Mouse (Mus musculus) cerebellum, adult 2 months (tissue): Measurements from ENCODE around the gene Aspdh. TPM values are rescaled to one million over a fixed set of nuclear protein-coding genes. Genes with fewer than 3 reads are reported as not detected.

Experiments
- DNase-seq, 2 experiments: peaks; one replicate each; pipeline ENCODE4 v3.0.0; 2021
- H3K27ac ChIP-seq: fragments of 200-500 bp; 2 replicates; pipeline ENCODE4 v1.5.1; 2012; ENCODE audit warnings: low read length, control low read depth, inconsistent platforms; ENCODE audit not compliant: insufficient read depth
- H3K27me3 ChIP-seq: fragments of 200-500 bp; 2 replicates; pipeline ENCODE4 v1.6.1; 2012; ENCODE audit warnings: inconsistent platforms, mild to moderate bottlenecking, low read length, moderate library complexity; ENCODE audit not compliant: control insufficient read depth, insufficient read depth
- H3K4me1 ChIP-seq: fragments of 200-500 bp; 2 replicates; pipeline ENCODE4 v1.6.1; 2011; ENCODE audit warnings: low read length; ENCODE audit not compliant: control insufficient read depth, insufficient read depth
- H3K4me3 ChIP-seq: fragments of 200-500 bp; replicated peaks from 2 replicates; pipeline ENCODE3; 2011; ENCODE audit warnings: mild to moderate bottlenecking, low read depth, low read length, control low read depth; ENCODE audit not compliant: insufficient read depth
- CTCF ChIP-seq: fragments of 200-500 bp; IDR thresholded peaks from 2 replicates; pipeline ENCODE4 v1.5.1; 2011; ENCODE audit warnings: low read depth, mild to moderate bottlenecking, control low read depth, low read length, moderate library complexity, borderline replicate concordance; ENCODE audit not compliant: insufficient read depth
- POLR2A ChIP-seq: fragments of 200-500 bp; IDR thresholded peaks from 2 replicates; pipeline ENCODE4 v1.6.1; 2011; ENCODE audit warnings: low read length, control low read depth, borderline replicate concordance; ENCODE audit not compliant: insufficient read depth
- WGBS: fragments of 180-500 bp; shearing (Covaris S2); methylation state at CpG from one replicate; pipeline ENCODE4 v1.1.7; 2018; 5-methylcytosine and 5-hydroxymethylcytosine counted together
- polyA plus RNA-seq: library from polyadenylated mRNA; depleted of rRNA; stranded (reverse); fragments of >200 nt; gene quantifications from 2 replicates; pipeline ENCODE4 v1.2.3, GENCODE M21; 2012

Gene Aspdh
- polyA plus RNA-seq, 1 experiment: 10.2 TPM

DNA sequence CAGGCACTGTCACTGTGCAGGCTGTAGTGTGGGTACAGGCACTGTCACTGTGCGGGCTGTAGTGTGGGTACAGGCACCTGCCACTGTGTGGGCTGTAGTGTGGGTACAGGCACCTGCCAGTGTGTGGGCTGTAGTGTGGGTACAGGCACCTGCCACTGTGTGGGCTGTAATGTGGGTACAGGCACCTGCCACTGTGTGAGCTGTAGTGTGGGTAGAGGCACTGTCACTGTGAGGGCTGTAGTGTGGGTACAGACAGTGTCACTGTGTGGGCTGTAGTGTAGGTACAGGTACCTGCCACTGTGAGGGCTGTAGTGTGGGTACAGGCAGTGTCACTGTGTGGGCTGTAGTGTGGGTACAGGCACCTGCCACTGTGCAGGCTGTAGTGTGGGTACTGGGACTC lies 18.9 kb downstream of the Aspdh start:
- Histone ChIP-seq H3K27me3 (no peaks in the 10 kb centered on the region), H3K4me3 (no peak overlapping the region), H3K4me1 (no peaks in the 10 kb centered on the region), H3K27ac (no peak overlapping the region)
- WGBS: 100% methylated on average over 1 of the region's 1 CpGs
- peak in 1 of 2 experiments; percentile 6 for DNase-seq
- TF ChIP-seq POLR2A (no peak), CTCF (no peak)

DNA sequence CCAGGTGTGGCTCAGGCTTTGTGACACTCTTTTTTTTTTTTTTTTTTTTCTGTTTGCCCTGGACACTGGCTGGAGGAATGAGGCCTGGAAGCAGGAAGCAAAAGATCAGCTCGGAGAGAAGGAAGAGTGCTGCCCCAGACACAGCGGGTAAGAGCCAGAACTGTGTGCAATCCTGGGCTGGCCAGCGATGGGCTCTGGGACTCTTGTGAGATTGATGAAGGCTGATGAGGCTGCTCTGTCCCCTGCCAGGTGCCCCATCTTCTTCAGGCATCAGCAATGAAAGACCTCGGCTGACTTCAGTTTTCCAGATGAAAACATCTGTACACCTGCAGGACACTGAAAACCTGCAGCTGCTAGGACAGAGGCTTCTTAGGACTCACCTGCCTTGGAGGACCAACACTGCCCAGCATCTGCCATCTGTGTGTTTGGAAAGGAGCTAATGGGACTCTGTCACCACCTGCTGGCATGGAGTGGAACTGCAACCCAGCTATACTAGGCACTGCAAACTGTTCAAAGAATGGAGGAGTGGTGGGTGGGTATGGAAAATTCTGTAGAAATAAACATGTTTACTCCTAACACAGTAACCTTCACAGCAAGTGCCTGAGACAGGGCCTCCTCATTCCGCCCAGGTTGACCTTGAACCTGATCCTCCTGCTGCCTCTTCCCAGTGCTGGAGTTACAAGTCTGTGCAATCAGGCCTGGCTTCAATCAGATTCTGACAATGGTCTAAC lies 19.8 kb downstream of the Aspdh start:
- no peak for TF ChIP-seq POLR2A
- TF ChIP-seq CTCF: peak; percentile 100
- 20% methylated on average over 5 of the region's 5 CpGs for WGBS
- no peaks in the 10 kb centered on the region for H3K27me3 ChIP-seq
- peak; percentile 80 to 89 for DNase-seq
- H3K27ac ChIP-seq: no peak overlapping the region
- no peaks in the 10 kb centered on the region for H3K4me1 ChIP-seq
- no peak overlapping the region for H3K4me3 ChIP-seq

DNA sequence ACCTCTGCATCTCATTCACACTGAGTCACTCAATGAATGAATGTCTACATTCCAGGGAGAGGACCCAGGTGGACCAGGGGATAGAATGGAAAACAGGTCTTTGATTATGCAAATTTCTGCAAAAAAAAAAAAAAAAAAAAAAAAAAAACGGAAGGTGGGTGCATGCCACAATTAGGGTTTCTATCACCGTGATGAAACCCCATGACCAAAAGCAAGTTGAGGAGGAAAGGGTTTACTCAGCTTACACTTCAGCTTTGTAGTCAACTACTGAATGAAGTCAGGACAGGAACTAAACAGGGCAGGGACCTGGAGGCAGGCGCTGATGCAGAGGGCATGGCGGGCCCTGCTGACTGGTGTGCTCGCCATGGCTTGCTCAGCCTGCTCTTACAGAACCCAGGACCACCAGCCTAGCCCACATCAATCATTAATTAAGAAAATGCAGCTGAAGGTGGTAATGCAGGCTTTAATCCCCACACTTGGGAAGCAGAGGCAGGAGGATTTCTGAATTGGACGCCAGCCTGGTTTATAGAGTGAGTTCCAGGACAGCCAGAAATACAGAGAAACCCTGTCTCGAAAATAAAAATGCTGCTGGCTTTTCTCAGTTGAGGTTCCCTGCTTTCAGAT lies 20.5 kb downstream of the Aspdh start:
- 83% methylated on average over 7 of the region's 7 CpGs for WGBS

DNA sequence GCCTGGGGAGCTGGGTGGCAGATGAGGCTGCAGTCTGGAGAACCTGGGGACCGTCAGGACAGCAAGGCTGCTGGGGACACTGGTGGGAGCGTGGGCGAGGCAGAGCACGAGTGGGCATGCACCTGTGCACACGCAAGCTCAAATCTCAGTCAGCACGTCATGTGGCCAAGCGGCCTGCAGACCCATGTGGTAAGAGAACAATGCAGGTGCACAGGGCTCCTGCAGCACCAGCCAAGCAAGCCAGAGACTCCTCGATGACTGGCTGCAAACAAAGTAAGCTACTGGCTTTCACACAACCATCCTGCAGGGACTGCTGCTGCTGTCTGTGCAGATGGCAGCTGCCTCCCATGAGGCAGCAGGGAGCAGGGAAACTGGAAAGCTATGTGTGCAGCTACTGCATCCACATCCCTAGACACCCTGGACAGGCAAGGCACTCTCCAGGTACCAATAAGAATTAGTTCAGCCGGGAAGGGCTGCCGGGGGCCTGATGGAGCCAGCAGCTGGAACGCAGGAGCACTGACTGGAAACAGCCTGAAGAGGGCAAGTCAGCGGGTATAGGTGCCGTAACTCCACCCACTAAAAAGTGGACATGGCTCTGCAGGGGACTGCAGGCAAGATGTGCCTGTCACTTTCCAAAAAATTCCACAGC lies 21.9 kb downstream of the Aspdh start:
- no peak overlapping the region for H3K27ac ChIP-seq

More for the DNA sequence above, 20.5 kb downstream of the Aspdh start:
- no peak overlapping the region for H3K4me3 ChIP-seq
- H3K4me1 ChIP-seq: no peaks in the 10 kb centered on the region
- H3K27me3 ChIP-seq: no peaks in the 10 kb centered on the region
- TF ChIP-seq POLR2A: no peak
- no peak for TF ChIP-seq CTCF
- DNase-seq: peak in 1 of 2 experiments; percentile 7
- no peak overlapping the region for H3K27ac ChIP-seq

DNA sequence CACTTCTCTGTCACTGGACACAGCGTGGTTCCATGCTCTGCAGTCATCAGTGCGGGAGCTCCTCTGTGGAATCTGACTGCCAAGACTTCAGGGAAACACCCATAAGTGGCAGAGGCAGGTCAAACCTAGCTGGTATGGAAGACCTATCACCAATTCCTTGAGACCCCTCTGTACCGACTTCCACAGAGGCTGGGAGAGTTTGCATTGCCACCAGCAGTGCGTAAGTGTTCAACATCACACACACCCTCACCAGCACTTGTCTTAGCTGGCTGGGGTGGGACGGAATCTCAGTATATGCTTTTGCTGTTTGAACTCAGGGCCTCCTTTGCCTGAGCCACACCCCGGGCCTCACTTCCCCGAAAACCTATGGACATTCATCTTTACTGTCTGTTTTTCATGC lies 22.7 kb downstream of the Aspdh start:
- no peak overlapping the region for H3K4me3 ChIP-seq
- peak in 1 of 2 experiments; percentile 13 for DNase-seq
- TF ChIP-seq CTCF (no peak), POLR2A (no peak)
- WGBS: 80% methylated on average over 7 of the region's 7 CpGs
- H3K27me3 ChIP-seq: no peaks in the 10 kb centered on the region
- no peaks in the 10 kb centered on the region for H3K4me1 ChIP-seq
- H3K27ac ChIP-seq: no peak overlapping the region

More for the DNA sequence above, 21.9 kb downstream of the Aspdh start:
- peak in 1 of 2 experiments; percentile 20 for DNase-seq
- TF ChIP-seq CTCF (no peak), POLR2A (no peak)
- Histone ChIP-seq H3K27me3 (no peaks in the 10 kb centered on the region), H3K4me3 (no peak overlapping the region), H3K4me1 (no peaks in the 10 kb centered on the region)
- WGBS: 45% methylated on average over 13 of the region's 13 CpGs

DNA sequence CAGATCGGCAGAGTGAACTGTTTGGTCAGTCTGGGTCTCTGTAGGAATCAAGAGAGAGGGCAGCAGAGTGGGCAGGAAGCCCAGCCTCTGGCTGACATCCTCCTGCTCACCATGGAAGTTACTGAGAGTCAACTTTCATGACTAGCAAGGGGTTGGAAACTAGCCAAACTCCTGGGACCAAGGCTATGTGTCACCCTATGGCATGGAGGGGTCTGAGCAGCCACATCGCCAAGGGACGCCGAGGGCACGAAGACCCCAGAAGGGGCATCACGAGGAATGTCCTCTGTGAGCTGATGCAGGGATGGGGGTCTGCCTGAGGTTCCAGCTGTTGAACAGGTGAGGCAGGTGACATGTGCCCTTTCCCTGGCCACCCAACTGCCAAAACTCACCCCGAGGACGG lies 23.4 kb downstream of the Aspdh start:
- Histone ChIP-seq H3K4me3 (no peak overlapping the region), H3K27ac (no peak overlapping the region), H3K27me3 (no peaks in the 10 kb centered on the region), H3K4me1 (0 out of 2 replicates have a peak, but pooled peaks cover 3% of the 10 kb centered on the region)
- no peak for TF ChIP-seq CTCF
- TF ChIP-seq POLR2A: no peak
- peak in 1 of 2 experiments; percentile 21 for DNase-seq
- 72% methylated on average over 8 of the region's 8 CpGs for WGBS

DNA sequence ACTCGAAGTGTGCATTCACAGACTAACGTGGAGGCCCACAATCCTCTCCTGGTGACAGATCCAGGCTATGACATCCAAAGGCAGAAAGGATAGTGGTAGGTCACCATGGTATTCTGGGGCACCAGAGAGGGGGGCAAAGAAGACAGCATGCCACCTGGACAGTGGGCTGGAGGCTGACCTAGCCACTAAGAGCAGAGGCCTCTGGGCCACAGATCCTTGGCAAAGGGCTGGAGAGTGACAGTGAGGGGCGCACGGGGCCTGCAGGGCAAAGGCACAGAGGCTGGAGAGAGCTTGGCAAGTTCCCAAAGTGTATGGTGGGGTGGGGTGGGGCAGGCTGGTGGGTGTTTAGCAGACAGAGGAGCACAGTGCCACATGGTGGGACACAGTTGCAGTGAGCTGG lies 25.1 kb downstream of the Aspdh start:
- no peaks in the 10 kb centered on the region for H3K27me3 ChIP-seq
- DNase-seq: peak in 1 of 2 experiments; percentile 16
- H3K4me1 ChIP-seq: peaks cover 10% of the 10 kb centered on the region
- H3K27ac ChIP-seq: no peak overlapping the region
- TF ChIP-seq POLR2A (no peak), CTCF (no peak)
- WGBS: 56% methylated on average over 4 of the region's 4 CpGs
- no peak overlapping the region for H3K4me3 ChIP-seq

DNA sequence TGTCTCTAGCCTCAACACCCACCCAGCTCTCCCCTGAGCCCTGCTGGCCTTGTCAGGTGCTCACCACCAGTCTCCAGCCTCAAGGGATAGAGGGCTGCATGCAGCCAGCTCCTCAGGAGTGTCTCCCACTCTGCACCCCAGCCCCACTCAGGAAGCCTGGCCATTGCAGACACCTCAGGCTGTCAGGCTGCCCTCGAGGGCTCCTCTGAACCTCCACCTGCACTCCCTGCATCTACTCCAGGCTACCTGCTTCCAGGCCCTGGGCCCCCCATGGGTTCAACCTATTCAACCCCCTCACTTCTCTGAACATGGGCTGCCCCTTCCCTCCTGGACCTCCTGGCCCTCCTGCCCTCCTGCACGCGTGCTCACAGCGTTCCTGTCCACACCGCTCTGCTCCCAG lies 26.2 kb downstream of the Aspdh start:
- 92% methylated on average over 5 of the region's 5 CpGs for WGBS

More for the DNA sequence above, 26.2 kb downstream of the Aspdh start:
- Histone ChIP-seq H3K27me3 (no peaks in the 10 kb centered on the region), H3K4me3 (no peak overlapping the region), H3K4me1 (peaks cover 13% of the 10 kb centered on the region), H3K27ac (no peak overlapping the region)
- no peak for DNase-seq
- TF ChIP-seq POLR2A (no peak), CTCF (no peak)
